Mouse (Mus musculus): ENCODE measurements around the gene Birc3. TPM values are rescaled to one million over a fixed set of nuclear protein-coding genes. Genes with fewer than 3 reads are reported as not detected.
A peak's percentile ranks its signal among the peaks of the same experiment; 100 is the strongest.
"Not testable (repeated sequence)": the region's sequence is repeated elsewhere in the genome, so short reads cannot be mapped to it uniquely, and the experiment has no call there.

Birc3 gene
- polyA plus RNA-seq, 1 experiment from 2014 or later, result 1.9 TPM

DNA sequence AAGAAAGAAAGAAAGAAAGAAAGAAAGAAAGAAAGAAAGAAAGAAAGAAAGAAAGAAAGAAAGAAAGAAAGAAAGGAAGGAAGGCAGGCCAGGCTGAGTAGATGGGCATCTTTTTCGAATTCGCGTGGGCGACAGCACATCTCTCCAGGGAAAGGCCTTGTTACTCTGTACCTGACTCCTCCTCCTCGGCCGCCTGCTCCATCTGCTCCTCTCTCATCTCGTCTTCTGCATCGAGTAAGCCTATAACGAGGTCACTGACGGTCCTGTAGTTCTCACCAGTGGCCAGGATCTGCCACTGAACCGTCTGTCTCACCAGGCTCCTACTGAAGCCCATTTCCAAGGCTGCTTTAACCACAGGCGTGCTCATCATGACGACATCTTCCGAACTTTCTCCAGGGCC is 18.8 kb downstream of the Birc3 start:
- H3K4me1 ChIP-seq (ENCODE audit: control insufficient read depth, insufficient read depth, low read length); DNase-seq (ENCODE audit: low spot score); H3K9me3 ChIP-seq (replicated peaks; ENCODE audit: control insufficient read depth, low read length); H3K27ac ChIP-seq (ENCODE audit: low read depth, low read length); H3K36me3 ChIP-seq (ENCODE audit: control insufficient read depth, insufficient read depth, low read length); H3K9ac ChIP-seq (ENCODE audit: low read length); H3K4me2 ChIP-seq (ENCODE audit: low read length); H3K27me3 ChIP-seq (replicated peaks; ENCODE audit: control insufficient read depth, insufficient read depth, low read length); H3K4me3 ChIP-seq (ENCODE audit: low read depth, low read length); ATAC-seq: not testable (repeated sequence)
- whole genome bisulfite sequencing, result 70% methylated on average over 14 of the region's 14 CpGs

GRCm38 (mm10) chr9:7852346-7853230 is 20.4 kb downstream of the Birc3 start:
- H3K36me3 ChIP-seq (ENCODE audit: control insufficient read depth, insufficient read depth, low read length), result no peaks in the 10 kb centered on the region
- DNase-seq (ENCODE audit: low spot score) (no peak), ATAC-seq (no peak)
- H3K9me3 ChIP-seq (replicated peaks; ENCODE audit: control insufficient read depth, low read length), result no peaks in the 10 kb centered on the region
- H3K9ac ChIP-seq (ENCODE audit: low read length), result no peak overlapping the region
- 92% methylated on average over 4 of the region's 4 CpGs for WGBS
- no peaks in the 10 kb centered on the region for H3K4me1 ChIP-seq (ENCODE audit: control insufficient read depth, insufficient read depth, low read length)
- H3K4me2 ChIP-seq (ENCODE audit: low read length), result no peak overlapping the region
- no peaks in the 10 kb centered on the region for H3K27me3 ChIP-seq (replicated peaks; ENCODE audit: control insufficient read depth, insufficient read depth, low read length)
- H3K4me3 ChIP-seq (ENCODE audit: low read depth, low read length), result no peak overlapping the region
- no peak overlapping the region for H3K27ac ChIP-seq (ENCODE audit: low read depth, low read length)

DNA sequence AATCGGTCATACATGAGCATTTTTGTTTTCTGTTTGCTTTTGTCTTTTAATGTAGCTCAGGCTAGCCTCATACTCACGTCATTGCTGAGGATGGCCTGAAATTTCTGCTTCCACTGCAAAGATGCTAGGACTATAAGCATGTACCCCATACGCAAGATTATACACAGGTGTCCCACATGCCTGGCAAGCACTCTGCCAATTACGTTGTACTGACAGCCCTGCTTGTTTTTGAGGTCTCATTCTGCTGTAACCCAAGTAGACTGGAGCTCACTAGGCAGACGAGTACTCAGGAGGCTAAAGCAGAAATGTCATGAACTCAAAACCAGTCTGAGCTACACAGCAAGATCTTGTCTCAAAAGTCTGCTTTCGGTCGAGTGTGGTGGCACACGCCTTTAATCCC is 21.1 kb downstream of the Birc3 start:
- H3K4me3 ChIP-seq (ENCODE audit: low read depth, low read length), result no peak overlapping the region

DNA sequence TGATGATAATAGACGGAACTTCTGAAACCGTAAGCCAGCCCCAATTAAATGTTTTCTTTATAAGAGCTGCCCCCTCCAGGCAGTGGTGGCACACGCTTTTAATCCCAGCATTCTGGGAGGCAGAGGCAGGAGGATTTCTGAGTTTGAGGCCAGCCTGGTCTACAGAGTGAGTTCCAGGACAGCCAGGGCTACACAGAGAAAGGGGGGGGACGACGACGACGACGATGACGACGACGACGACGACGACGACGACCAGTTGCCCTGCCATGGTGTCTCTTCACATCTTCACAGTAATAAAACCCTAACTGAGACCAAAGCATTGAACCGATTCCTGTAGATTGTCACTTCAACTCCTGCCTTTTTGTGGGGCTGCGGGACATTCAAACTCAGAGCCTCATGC is 24.8 kb downstream of the Birc3 start:
- H3K27ac ChIP-seq (ENCODE audit: low read depth, low read length), result no peak overlapping the region
- H3K27me3 ChIP-seq (replicated peaks; ENCODE audit: control insufficient read depth, insufficient read depth, low read length), result no peaks in the 10 kb centered on the region
- H3K4me1 ChIP-seq (ENCODE audit: control insufficient read depth, insufficient read depth, low read length), result no peaks in the 10 kb centered on the region
- ATAC-seq (no peak), DNase-seq (ENCODE audit: low spot score) (no peak)
- no peaks in the 10 kb centered on the region for H3K9me3 ChIP-seq (replicated peaks; ENCODE audit: control insufficient read depth, low read length)
- H3K36me3 ChIP-seq (ENCODE audit: control insufficient read depth, insufficient read depth, low read length), result no peaks in the 10 kb centered on the region
- no peak overlapping the region for H3K4me3 ChIP-seq (ENCODE audit: low read depth, low read length)
- no peak overlapping the region for H3K9ac ChIP-seq (ENCODE audit: low read length)
- 91% methylated on average over 18 of the region's 18 CpGs for WGBS
- no peak overlapping the region for H3K4me2 ChIP-seq (ENCODE audit: low read length)

More for the DNA sequence above, 21.1 kb downstream of the Birc3 start:
- ATAC-seq (no peak), DNase-seq (ENCODE audit: low spot score) (no peak)
- no peaks in the 10 kb centered on the region for H3K27me3 ChIP-seq (replicated peaks; ENCODE audit: control insufficient read depth, insufficient read depth, low read length)
- H3K27ac ChIP-seq (ENCODE audit: low read depth, low read length), result no peak overlapping the region
- no peak overlapping the region for H3K9ac ChIP-seq (ENCODE audit: low read length)
- WGBS, result 92% methylated on average over 8 of the region's 8 CpGs
- H3K4me1 ChIP-seq (ENCODE audit: control insufficient read depth, insufficient read depth, low read length), result no peaks in the 10 kb centered on the region
- H3K9me3 ChIP-seq (replicated peaks; ENCODE audit: control insufficient read depth, low read length), result no peaks in the 10 kb centered on the region
- no peak overlapping the region for H3K4me2 ChIP-seq (ENCODE audit: low read length)
- H3K36me3 ChIP-seq (ENCODE audit: control insufficient read depth, insufficient read depth, low read length), result no peaks in the 10 kb centered on the region

GRCm38 (mm10) chr9:7846667-7847199 is 26.3 kb downstream of the Birc3 start:
- no peak for DNase-seq (ENCODE audit: low spot score)
- no peak overlapping the region for H3K27ac ChIP-seq (ENCODE audit: low read depth, low read length)
- ATAC-seq, result no peak
- H3K9ac ChIP-seq (ENCODE audit: low read length), result no peak overlapping the region
- no peaks in the 10 kb centered on the region for H3K9me3 ChIP-seq (replicated peaks; ENCODE audit: control insufficient read depth, low read length)
- H3K4me2 ChIP-seq (ENCODE audit: low read length), result no peak overlapping the region
- no peaks in the 10 kb centered on the region for H3K36me3 ChIP-seq (ENCODE audit: control insufficient read depth, insufficient read depth, low read length)
- WGBS, result 93% methylated on average over 1 of the region's 1 CpGs
- H3K4me1 ChIP-seq (ENCODE audit: control insufficient read depth, insufficient read depth, low read length), result no peaks in the 10 kb centered on the region
- H3K4me3 ChIP-seq (ENCODE audit: low read depth, low read length), result no peak overlapping the region
- H3K27me3 ChIP-seq (replicated peaks; ENCODE audit: control insufficient read depth, insufficient read depth, low read length), result no peaks in the 10 kb centered on the region

- Histone ChIP-seq H3K9me3 (replicated peaks; ENCODE audit: control insufficient read depth, low read length) (no peaks in the 10 kb centered on the region), H3K4me2 (ENCODE audit: low read length) (no peak overlapping the region), H3K9ac (ENCODE audit: low read length) (no peak overlapping the region), H3K4me1 (ENCODE audit: control insufficient read depth, insufficient read depth, low read length) (no peaks in the 10 kb centered on the region), H3K36me3 (ENCODE audit: control insufficient read depth, insufficient read depth, low read length) (no peaks in the 10 kb centered on the region), H3K27me3 (replicated peaks; ENCODE audit: control insufficient read depth, insufficient read depth, low read length) (no peaks in the 10 kb centered on the region), H3K4me3 (ENCODE audit: low read depth, low read length) (no peak overlapping the region), H3K27ac (ENCODE audit: low read depth, low read length) (no peak overlapping the region)
- ATAC-seq (no peak), DNase-seq (ENCODE audit: low spot score) (no peak)
- 71% methylated on average over 4 of the region's 4 CpGs for WGBS
Observed at GRCm38 (mm10) chr9:7845216-7845895, 27.6 kb downstream of the Birc3 start.

GRCm38 (mm10) chr9:7841221-7841620 is 31.8 kb downstream of the Birc3 start:
- Histone ChIP-seq H3K9me3 (replicated peaks; ENCODE audit: control insufficient read depth, low read length) (no peaks in the 10 kb centered on the region), H3K27ac (ENCODE audit: low read depth, low read length) (no peak overlapping the region), H3K9ac (ENCODE audit: low read length) (no peak overlapping the region), H3K4me3 (ENCODE audit: low read depth, low read length) (no peak overlapping the region), H3K27me3 (replicated peaks; ENCODE audit: control insufficient read depth, insufficient read depth, low read length) (no peaks in the 10 kb centered on the region), H3K4me1 (ENCODE audit: control insufficient read depth, insufficient read depth, low read length) (no peaks in the 10 kb centered on the region), H3K4me2 (ENCODE audit: low read length) (no peak overlapping the region), H3K36me3 (ENCODE audit: control insufficient read depth, insufficient read depth, low read length) (no peaks in the 10 kb centered on the region)
- 73% methylated on average over 6 of the region's 6 CpGs for WGBS
- no peak for ATAC-seq
- DNase-seq (ENCODE audit: low spot score), result no peak

- Histone ChIP-seq H3K4me1 (ENCODE audit: control insufficient read depth, insufficient read depth, low read length) (peaks cover 10% of the 10 kb centered on the region), H3K27me3 (replicated peaks; ENCODE audit: control insufficient read depth, insufficient read depth, low read length) (no peaks in the 10 kb centered on the region), H3K9ac (ENCODE audit: low read length) (peak overlapping the region; percentile 86), H3K9me3 (replicated peaks; ENCODE audit: control insufficient read depth, low read length) (no peaks in the 10 kb centered on the region), H3K4me2 (ENCODE audit: low read length) (peak overlapping the region; percentile 76), H3K36me3 (ENCODE audit: control insufficient read depth, insufficient read depth, low read length) (peaks cover 12% of the 10 kb centered on the region), H3K27ac (ENCODE audit: low read depth, low read length) (peak overlapping the region; percentile 98), H3K4me3 (ENCODE audit: low read depth, low read length) (peak overlapping the region; percentile 64)
- DNase-seq (ENCODE audit: low spot score) (peak; percentile 58), ATAC-seq (peak; percentile 29)
- WGBS, result 16% methylated on average over 14 of the region's 14 CpGs
Observed at GRCm38 (mm10) chr9:7837806-7838440, 35.1 kb downstream of the Birc3 start.
